Comparison of ENCODE assay signal across 8 mouse cellular contexts in genomic region chr10:80742180-80742978, GRCm38 (mm10). TPM values are rescaled to one million over a fixed set of nuclear protein-coding genes. Genes with fewer than 3 reads are reported as not detected.
A peak's percentile ranks its signal among the peaks of the same experiment; 100 is the strongest.
DNase-seq lines count a peak whose midpoint lies in the region; ATAC-seq and TF ChIP-seq lines count a peak whose summit lies in the region.

Gene Ap3d1, minus strand, starts transcription at chr10:80742264.

- peak; percentile 96 for ATAC-seq in erythroid progenitor cell, adult 5-6 weeks (replicated peaks; ENCODE audit: low FRiP score, poor library complexity, severe bottlenecking)
- peak; percentile 98 for ATAC-seq in heart, embryonic 12.5 days (ENCODE audit: insufficient number of reproducible peaks, low FRiP score)
- ATAC-seq in kidney, postnatal 0 days (replicated peaks; ENCODE audit: low FRiP score, low read depth): peak; percentile 99
- peak; percentile 98 for ATAC-seq in liver, embryonic 11.5 days (replicated peaks; ENCODE audit: low FRiP score)
- peak; percentile 99 for ATAC-seq in stomach, embryonic 14.5 days (ENCODE audit: insufficient number of reproducible peaks, insufficient read depth, low FRiP score, low read depth)

- peak within 1 kb of the TSS; percentile 97 for H3K4me2 ChIP-seq in heart, embryonic 12.5 days
- peak within 1 kb of the TSS; percentile 91 for H3K4me2 ChIP-seq in kidney, postnatal 0 days (ENCODE audit: low read length)
- H3K4me2 ChIP-seq in liver, embryonic 11.5 days: peak within 1 kb of the TSS; percentile 99
- H3K4me2 ChIP-seq in stomach, embryonic 14.5 days (replicated peaks; ENCODE audit: low read depth, low read length): peak within 1 kb of the TSS; percentile 99

- peaks cover 8% of the 10 kb centered on the region; the same call in 1 of the 2 replicates for H3K36me3 ChIP-seq in heart, embryonic 12.5 days
- H3K36me3 ChIP-seq in kidney, postnatal 0 days (ENCODE audit: insufficient read depth, low read length): no peaks in the 10 kb centered on the region
- peaks cover 4% of the 10 kb centered on the region; the same call in 1 of the 2 replicates for H3K36me3 ChIP-seq in liver, embryonic 11.5 days (ENCODE audit: control insufficient read depth, insufficient read depth, low read length)
- H3K36me3 ChIP-seq in stomach, embryonic 14.5 days (ENCODE audit: control insufficient read depth, insufficient read depth, low read length): peaks cover 2% of the 10 kb centered on the region; the same call in 1 of the 2 replicates

- H3K4me1 ChIP-seq in heart, embryonic 12.5 days (replicated peaks): peaks cover 38% of the 10 kb centered on the region
- peaks cover 18% of the 10 kb centered on the region for H3K4me1 ChIP-seq in kidney, postnatal 0 days (replicated peaks; ENCODE audit: insufficient read depth, low read length)
- H3K4me1 ChIP-seq in liver, embryonic 11.5 days (replicated peaks; ENCODE audit: control insufficient read depth, insufficient read depth, low read length): peaks cover 27% of the 10 kb centered on the region
- peaks cover 23% of the 10 kb centered on the region for H3K4me1 ChIP-seq in stomach, embryonic 14.5 days (ENCODE audit: control insufficient read depth, insufficient read depth, low read length)

- peak within 1 kb of the TSS; percentile 91 for H3K9ac ChIP-seq in heart, embryonic 12.5 days
- H3K9ac ChIP-seq in kidney, postnatal 0 days (ENCODE audit: low read depth, low read length): peak within 1 kb of the TSS; percentile 97
- H3K9ac ChIP-seq in liver, embryonic 11.5 days (ENCODE audit: low read depth, low read length): peak within 1 kb of the TSS; percentile 96
- H3K9ac ChIP-seq in stomach, embryonic 14.5 days (replicated peaks; ENCODE audit: low read depth, low read length): peak within 1 kb of the TSS; percentile 96

- H3K27ac ChIP-seq in heart, embryonic 12.5 days (ENCODE audit: poor library complexity, severe bottlenecking): peak within 1 kb of the TSS; percentile 72
- H3K27ac ChIP-seq in kidney, postnatal 0 days: peak within 1 kb of the TSS; percentile 86
- H3K27ac ChIP-seq in liver, embryonic 11.5 days (ENCODE audit: low read depth, low read length): peak within 1 kb of the TSS; percentile 86
- H3K27ac ChIP-seq in stomach, embryonic 14.5 days (ENCODE audit: low read length): peak within 1 kb of the TSS; percentile 67

- H3K27me3 ChIP-seq in heart, embryonic 12.5 days (replicated peaks): no peaks in the 10 kb centered on the region
- H3K27me3 ChIP-seq in kidney, postnatal 0 days (ENCODE audit: insufficient read depth, low read length): no peaks in the 10 kb centered on the region
- no peaks in the 10 kb centered on the region for H3K27me3 ChIP-seq in liver, embryonic 11.5 days (replicated peaks; ENCODE audit: control insufficient read depth, insufficient read depth, low read length)
- no peaks in the 10 kb centered on the region for H3K27me3 ChIP-seq in stomach, embryonic 14.5 days (ENCODE audit: control insufficient read depth, insufficient read depth, low read length)

- TF ChIP-seq CTCF in kidney, postnatal 0 days (IDR thresholded peaks at IDR 0.05; ENCODE audit: low read depth): peak; percentile 18; the same call in 1 of the 2 replicates

- peak; percentile 99 for DNase-seq in CD4-positive helper T cell, adult 2 months (ENCODE audit: low read depth, low spot score)
- DNase-seq in brain, embryonic 18.5 days (ENCODE audit: low read depth, low spot score): peak; percentile 99
- peak; percentile 100 for DNase-seq in kidney, postnatal 0 days (ENCODE audit: low spot score)
- DNase-seq in liver, embryonic 11.5 days (ENCODE audit: low spot score): peak; percentile 91
- peak; percentile 98 for DNase-seq in naive thymus-derived CD4-positive, alpha-beta T cell, adult 2 months (ENCODE audit: low read depth)

- H3K4me3 ChIP-seq in heart, embryonic 12.5 days: peak within 1 kb of the TSS; percentile 94
- peak within 1 kb of the TSS; percentile 93 for H3K4me3 ChIP-seq in kidney, postnatal 0 days (replicated peaks; ENCODE audit: low read depth, low read length)
- H3K4me3 ChIP-seq in liver, embryonic 11.5 days (ENCODE audit: low read depth, low read length): peak within 1 kb of the TSS; percentile 91
- peak within 1 kb of the TSS; percentile 99 for H3K4me3 ChIP-seq in stomach, embryonic 14.5 days (ENCODE audit: low read depth, low read length)

- no peaks in the 10 kb centered on the region for H3K9me3 ChIP-seq in heart, embryonic 12.5 days (replicated peaks)
- no peaks in the 10 kb centered on the region for H3K9me3 ChIP-seq in kidney, postnatal 0 days (replicated peaks; ENCODE audit: low read length)
- H3K9me3 ChIP-seq in liver, embryonic 11.5 days (ENCODE audit: control insufficient read depth, low read length): no peaks in the 10 kb centered on the region
- no peaks in the 10 kb centered on the region for H3K9me3 ChIP-seq in stomach, embryonic 14.5 days (ENCODE audit: control insufficient read depth, low read depth, low read length)

- WGBS in heart, embryonic 12.5 days: 2% methylated on average over 25 of the region's 25 CpGs
- 3% methylated on average over 25 of the region's 25 CpGs for WGBS in kidney, postnatal 0 days
- 2% methylated on average over 25 of the region's 25 CpGs for WGBS in liver, embryonic 11.5 days
- WGBS in stomach, embryonic 14.5 days: 2% methylated on average over 23 of the region's 25 CpGs

RNA-seq across cellular contexts. Expression of gene Ap3d1, which starts in this region (rescaled TPM):
- 42.8 and 69.6 TPM in 2 replicates for total RNA-seq in erythroid progenitor cell, adult 5-6 weeks (2015; ENCODE audit: low replicate concordance)
- total RNA-seq in erythroid progenitor cell, adult 5-6 weeks (2017; ENCODE audit: low replicate concordance): 66.0 and 111 TPM in 2 replicates
- 56.5 and 58.9 TPM in 2 replicates for polyA plus RNA-seq in heart, embryonic 12.5 days (2016; fragmentation: Nextera tagmentation; extraction: Ambion mirVana)
- 54.2 and 58.3 TPM in 2 replicates for polyA plus RNA-seq in kidney, postnatal 0 days (2015; fragmentation: Nextera tagmentation; extraction: Ambion mirVana)
- 53.1 and 53.2 TPM in 2 replicates for polyA plus RNA-seq in liver, embryonic 11.5 days (2014; fragmentation: Nextera tagmentation; extraction: Ambion mirVana)
- 81.7 and 85.8 TPM in 2 replicates for polyA plus RNA-seq in stomach, embryonic 14.5 days (2014; fragmentation: Nextera tagmentation; extraction: Ambion mirVana)

Comparison
In these comparisons a context has a peak if more than half of its experiments do, and no peak if none do; other contexts are left out.
1. Peak in every context shown above with its lines: DNase-seq, ATAC-seq, H3K4me3 ChIP-seq and H3K27ac ChIP-seq.